Mouse (Mus musculus) embryonic facial prominence, embryonic 14.5 days (tissue): ENCODE results near the gene Sec16b. TPM values are rescaled to one million over a fixed set of nuclear protein-coding genes. Genes with fewer than 3 reads are reported as not detected.

Experiments used
- ATAC-seq: fragments of 200-750 bp; cut with Nextera tagmentation; 2 replicates; pipeline ENCODE4 v1.8.0; 2017; ENCODE audit warnings: low read depth, moderate number of reproducible peaks, moderate TSS enrichment
- DNase-seq: peaks from one replicate; pipeline ENCODE4 v3.0.0-alpha.2; 2015; ENCODE audit warnings: low spot score
- H3K27ac ChIP-seq: fragments of 300-500 bp; sonication (generic); replicated peaks from 2 replicates; pipeline ENCODE4 v1.5.1; 2014; ENCODE audit warnings: low read depth, mild to moderate bottlenecking, low read length, moderate library complexity
- H3K27me3 ChIP-seq: fragments of 300-500 bp; sonication (generic); replicated peaks from 2 replicates; pipeline ENCODE4 v1.6.1; 2014; ENCODE audit warnings: low read length; ENCODE audit not compliant: control insufficient read depth, insufficient read depth
- H3K36me3 ChIP-seq: fragments of 300-500 bp; sonication (generic); 2 replicates; pipeline ENCODE4 v1.6.1; 2014; ENCODE audit warnings: low read length, mixed read lengths; ENCODE audit not compliant: control insufficient read depth, insufficient read depth
- H3K4me1 ChIP-seq: fragments of 300-500 bp; sonication (generic); 2 replicates; pipeline ENCODE4 v1.6.1; 2014; ENCODE audit warnings: antibody characterized with exemption, low read length; ENCODE audit not compliant: control insufficient read depth, insufficient read depth
- H3K4me2 ChIP-seq: fragments of 300-500 bp; sonication (generic); 2 replicates; pipeline ENCODE4 v1.6.1; 2014; ENCODE audit warnings: low read depth, mild to moderate bottlenecking, low read length, moderate library complexity, mixed read lengths
- H3K4me3 ChIP-seq: fragments of 300-500 bp; sonication (generic); 2 replicates; pipeline ENCODE4 v1.5.1; 2014; ENCODE audit warnings: low read depth, mild to moderate bottlenecking, low read length
- H3K9ac ChIP-seq: fragments of 300-500 bp; sonication (generic); 2 replicates; pipeline ENCODE4 v1.6.1; 2014; ENCODE audit warnings: low read depth, mild to moderate bottlenecking, low read length, moderate library complexity, mixed read lengths
- H3K9me3 ChIP-seq: fragments of 300-500 bp; sonication (generic); 2 replicates; pipeline ENCODE4 v1.6.1; 2016; ENCODE audit warnings: low read length; ENCODE audit not compliant: control insufficient read depth
- WGBS: fragments of 180-500 bp; shearing (Covaris S2); extraction: QIAGEN DNeasy Blood & Tissue Kit; methylation state at CpG from one replicate; pipeline ENCODE4 v1.1.7; 2014; 5-methylcytosine and 5-hydroxymethylcytosine counted together
- polyA plus RNA-seq: library from polyadenylated mRNA; unstranded; fragments of >200 nt; fragmentation: Nextera tagmentation; extraction: Ambion mirVana; gene quantifications from 2 replicates; pipeline ENCODE4 v1.2.1, GENCODE M21; 2014

Gene Sec16b
- polyA plus RNA-seq, 1 experiment from 2014 or later: 9.8 TPM

- no peak for DNase-seq
- Histone ChIP-seq H3K9me3 (no peaks in the 10 kb centered on the region), H3K4me3 (no peak overlapping the region), H3K9ac (no peak overlapping the region), H3K27me3 (no peaks in the 10 kb centered on the region), H3K36me3 (no peaks in the 10 kb centered on the region), H3K27ac (no peak overlapping the region), H3K4me2 (no peak overlapping the region), H3K4me1 (no peaks in the 10 kb centered on the region)
- ATAC-seq: no peak
- 95% methylated on average over 8 of the region's 8 CpGs for WGBS
Observed at GRCm38 (mm10) chr1:157578336-157578735, 71.8 kb downstream of the Sec16b start.

- Histone ChIP-seq H3K9ac (no peak overlapping the region), H3K4me1 (no peaks in the 10 kb centered on the region), H3K9me3 (no peaks in the 10 kb centered on the region), H3K4me2 (no peak overlapping the region), H3K27me3 (no peaks in the 10 kb centered on the region), H3K36me3 (no peaks in the 10 kb centered on the region), H3K27ac (no peak overlapping the region), H3K4me3 (no peak overlapping the region)
- ATAC-seq: no peak
- 60% methylated on average over 5 of the region's 5 CpGs for WGBS
- DNase-seq: peak; percentile 40
Observed at GRCm38 (mm10) chr1:157586556-157586955, 80.0 kb downstream of the Sec16b start.

GRCm38 (mm10) chr1:157592039-157592438, 85.5 kb downstream of the Sec16b start:
- H3K4me3 ChIP-seq: no peak overlapping the region
- H3K4me1 ChIP-seq: no peaks in the 10 kb centered on the region
- H3K4me2 ChIP-seq: no peak overlapping the region
- H3K27ac ChIP-seq: no peak overlapping the region
- 64% methylated on average over 2 of the region's 2 CpGs for WGBS
- no peaks in the 10 kb centered on the region for H3K36me3 ChIP-seq
- DNase-seq (peak; percentile 71), ATAC-seq (peak; percentile 75; the same call in 1 of the 2 replicates)
- no peak overlapping the region for H3K9ac ChIP-seq
- H3K9me3 ChIP-seq: no peaks in the 10 kb centered on the region
- no peaks in the 10 kb centered on the region for H3K27me3 ChIP-seq

- Histone ChIP-seq H3K27me3 (no peaks in the 10 kb centered on the region), H3K4me3 (no peak overlapping the region), H3K4me2 (no peak overlapping the region), H3K9me3 (no peaks in the 10 kb centered on the region), H3K36me3 (no peaks in the 10 kb centered on the region), H3K27ac (no peak overlapping the region), H3K4me1 (no peaks in the 10 kb centered on the region), H3K9ac (no peak overlapping the region)
- WGBS: 72% methylated on average over 5 of the region's 5 CpGs
- DNase-seq (no peak), ATAC-seq (no peak)
Observed at GRCm38 (mm10) chr1:157594561-157594960, 88.0 kb downstream of the Sec16b start.

- no peak overlapping the region for H3K4me3 ChIP-seq
- no peak overlapping the region for H3K9ac ChIP-seq
- ATAC-seq (no peak), DNase-seq (no peak)
- H3K27me3 ChIP-seq: no peaks in the 10 kb centered on the region
- H3K4me1 ChIP-seq: no peaks in the 10 kb centered on the region
- H3K9me3 ChIP-seq: no peaks in the 10 kb centered on the region
- WGBS: 71% methylated on average over 9 of the region's 9 CpGs
- no peak overlapping the region for H3K27ac ChIP-seq
- H3K4me2 ChIP-seq: no peak overlapping the region
- H3K36me3 ChIP-seq: no peaks in the 10 kb centered on the region
Observed at GRCm38 (mm10) chr1:157595165-157595564, 88.6 kb downstream of the Sec16b start.

GRCm38 (mm10) chr1:157604513-157604912, 98.0 kb downstream of the Sec16b start:
- no peak for DNase-seq
- no peaks in the 10 kb centered on the region for H3K36me3 ChIP-seq
- H3K27ac ChIP-seq: no peak overlapping the region
- no peaks in the 10 kb centered on the region for H3K4me1 ChIP-seq
- no peak overlapping the region for H3K9ac ChIP-seq
- no peak for ATAC-seq
- H3K4me2 ChIP-seq: no peak overlapping the region
- no peaks in the 10 kb centered on the region for H3K27me3 ChIP-seq
- no peaks in the 10 kb centered on the region for H3K9me3 ChIP-seq
- 69% methylated on average over 5 of the region's 5 CpGs for WGBS
- H3K4me3 ChIP-seq: no peak overlapping the region

Other genes starting within 250 kb of the Sec16b start
- gene Rasal2, start 94.1 kb upstream of the Sec16b start, polyA plus RNA-seq: 12.9 and 14.8 TPM in 2 replicates
- 13.4 and 13.6 TPM in 2 replicates for gene Cryzl2, start 48.2 kb upstream of the Sec16b start, polyA plus RNA-seq